Mouse (Mus musculus) forebrain, embryonic 12.5 days (tissue): Measurements from ENCODE around the gene Lrfn2. TPM values are rescaled to one million over a fixed set of nuclear protein-coding genes. Genes with fewer than 3 reads are reported as not detected.

Source experiments
- ATAC-seq: fragments of 200-750 bp; cut with Nextera tagmentation; 2 replicates; pipeline ENCODE4 v1.8.0; 2017; ENCODE audit warnings: moderate TSS enrichment; ENCODE audit not compliant: low FRiP score
- H3K27ac ChIP-seq: fragments of 300-500 bp; sonication (generic); 2 replicates; pipeline ENCODE4 v1.5.1; 2016; ENCODE audit warnings: mild to moderate bottlenecking
- H3K27me3 ChIP-seq: fragments of 300-500 bp; sonication (generic); 2 replicates; pipeline ENCODE4 v1.6.1; 2016; ENCODE audit warnings: mild to moderate bottlenecking
- H3K36me3 ChIP-seq: fragments of 300-500 bp; sonication (generic); replicated peaks from 2 replicates; pipeline ENCODE4 v1.6.1; 2016; ENCODE audit warnings: mild to moderate bottlenecking
- H3K4me1 ChIP-seq: fragments of 300-500 bp; sonication (generic); 2 replicates; pipeline ENCODE4 v1.6.1; 2016
- H3K4me2 ChIP-seq: fragments of 300-500 bp; sonication (generic); 2 replicates; pipeline ENCODE4 v1.6.1; 2016; ENCODE audit warnings: mild to moderate bottlenecking, moderate library complexity
- H3K4me3 ChIP-seq: fragments of 300-500 bp; sonication (generic); replicated peaks from 2 replicates; pipeline ENCODE4 v1.5.1; 2016; ENCODE audit warnings: mild to moderate bottlenecking
- H3K9ac ChIP-seq: fragments of 300-500 bp; sonication (generic); 2 replicates; pipeline ENCODE4 v1.6.1; 2016; ENCODE audit warnings: mild to moderate bottlenecking
- H3K9me3 ChIP-seq: fragments of 300-500 bp; sonication (generic); 2 replicates; pipeline ENCODE4 v1.6.1; 2016
- WGBS: fragments of 180-500 bp; shearing (Covaris S2); methylation state at CpG from one replicate; pipeline ENCODE4 v1.1.7; 2016; 5-methylcytosine and 5-hydroxymethylcytosine counted together
- polyA plus RNA-seq: library from polyadenylated mRNA; unstranded; fragments of >200 nt; fragmentation: Nextera tagmentation; extraction: Ambion mirVana; gene quantifications from 2 replicates; pipeline ENCODE4 v1.2.1, GENCODE M21; 2016

The Lrfn2 gene
- polyA plus RNA-seq, 1 experiment from 2014 or later, result 1.8 TPM

GRCm38 (mm10) chr17:48972866-48973265 lies 40.7 kb downstream of the Lrfn2 start:
- H3K36me3 ChIP-seq, result no peaks in the 10 kb centered on the region
- H3K27ac ChIP-seq, result no peak overlapping the region
- peaks cover 67% of the 10 kb centered on the region for H3K4me1 ChIP-seq
- H3K9me3 ChIP-seq, result no peaks in the 10 kb centered on the region
- 19% methylated on average over 6 of the region's 6 CpGs for WGBS
- H3K27me3 ChIP-seq, result peaks cover 4% of the 10 kb centered on the region; the same call in 1 of the 2 replicates
- no peak overlapping the region for H3K9ac ChIP-seq
- no peak overlapping the region for H3K4me2 ChIP-seq
- H3K4me3 ChIP-seq, result no peak overlapping the region
- ATAC-seq, result no peak

- H3K27ac ChIP-seq, result no peak overlapping the region
- no peak overlapping the region for H3K9ac ChIP-seq
- H3K4me2 ChIP-seq, result no peak overlapping the region
- no peak overlapping the region for H3K4me3 ChIP-seq
- no peaks in the 10 kb centered on the region for H3K36me3 ChIP-seq
- peaks cover 71% of the 10 kb centered on the region for H3K4me1 ChIP-seq
- H3K9me3 ChIP-seq, result no peaks in the 10 kb centered on the region
- H3K27me3 ChIP-seq, result peaks cover 4% of the 10 kb centered on the region; the same call in 1 of the 2 replicates
- no peak for ATAC-seq
- 5% methylated on average over 3 of the region's 3 CpGs for WGBS
These were observed 41.2 kb downstream of the Lrfn2 start for GRCm38 (mm10) chr17:48973394-48973793.

GRCm38 (mm10) chr17:48975055-48975454 lies 42.9 kb downstream of the Lrfn2 start:
- Histone ChIP-seq H3K9ac (no peak overlapping the region), H3K36me3 (no peaks in the 10 kb centered on the region), H3K4me3 (no peak overlapping the region), H3K4me1 (peaks cover 69% of the 10 kb centered on the region), H3K9me3 (no peaks in the 10 kb centered on the region), H3K27ac (peak overlapping the region; percentile 63), H3K4me2 (no peak overlapping the region), H3K27me3 (peaks cover 4% of the 10 kb centered on the region; the same call in 1 of the 2 replicates)
- 53% methylated on average over 4 of the region's 4 CpGs for WGBS
- no peak for ATAC-seq

GRCm38 (mm10) chr17:48976611-48977022 lies 44.4 kb downstream of the Lrfn2 start:
- H3K27ac ChIP-seq, result peak overlapping the region; percentile 90
- peaks cover 56% of the 10 kb centered on the region for H3K4me1 ChIP-seq
- no peak overlapping the region for H3K9ac ChIP-seq

GRCm38 (mm10) chr17:48995256-48995993 lies 63.2 kb downstream of the Lrfn2 start:
- no peak overlapping the region for H3K4me2 ChIP-seq
- no peaks in the 10 kb centered on the region for H3K9me3 ChIP-seq
- no peak overlapping the region for H3K9ac ChIP-seq
- WGBS, result 57% methylated on average over 1 of the region's 1 CpGs
- no peaks in the 10 kb centered on the region for H3K27me3 ChIP-seq
- no peak for ATAC-seq
- no peak overlapping the region for H3K4me3 ChIP-seq
- H3K27ac ChIP-seq, result no peak overlapping the region
- H3K36me3 ChIP-seq, result no peaks in the 10 kb centered on the region
- H3K4me1 ChIP-seq, result peaks cover 12% of the 10 kb centered on the region

More at GRCm38 (mm10) chr17:48976611-48977022, 44.4 kb downstream of the Lrfn2 start:
- H3K27me3 ChIP-seq, result no peaks in the 10 kb centered on the region
- H3K4me3 ChIP-seq, result no peak overlapping the region
- no peaks in the 10 kb centered on the region for H3K9me3 ChIP-seq
- no peaks in the 10 kb centered on the region for H3K36me3 ChIP-seq
- ATAC-seq, result peak; percentile 80
- peak overlapping the region; percentile 21 for H3K4me2 ChIP-seq
- WGBS, result 15% methylated on average over 5 of the region's 5 CpGs

- H3K36me3 ChIP-seq, result no peaks in the 10 kb centered on the region
- H3K27ac ChIP-seq, result peak overlapping the region; percentile 65
- no peak overlapping the region for H3K9ac ChIP-seq
- H3K27me3 ChIP-seq, result no peaks in the 10 kb centered on the region
- H3K4me3 ChIP-seq, result no peak overlapping the region
- H3K9me3 ChIP-seq, result no peaks in the 10 kb centered on the region
- H3K4me1 ChIP-seq, result peaks cover 12% of the 10 kb centered on the region
- peak; percentile 85 for ATAC-seq
- WGBS, result 7% methylated on average over 11 of the region's 11 CpGs
- H3K4me2 ChIP-seq, result peak overlapping the region; percentile 11; the same call in 1 of the 2 replicates
These were observed 67.5 kb downstream of the Lrfn2 start for GRCm38 (mm10) chr17:48999463-49000227.

GRCm38 (mm10) chr17:49009384-49010073 lies 77.3 kb downstream of the Lrfn2 start:
- WGBS, result 80% methylated on average over 7 of the region's 7 CpGs

GRCm38 (mm10) chr17:49013876-49014600 lies 81.9 kb downstream of the Lrfn2 start:
- Histone ChIP-seq H3K9me3 (no peaks in the 10 kb centered on the region), H3K4me3 (no peak overlapping the region), H3K9ac (no peak overlapping the region), H3K4me2 (no peak overlapping the region), H3K4me1 (peaks cover 9% of the 10 kb centered on the region), H3K36me3 (no peaks in the 10 kb centered on the region), H3K27me3 (no peaks in the 10 kb centered on the region), H3K27ac (no peak overlapping the region)
- ATAC-seq, result no peak
- 80% methylated on average over 7 of the region's 7 CpGs for WGBS

More at GRCm38 (mm10) chr17:49009384-49010073, 77.3 kb downstream of the Lrfn2 start:
- H3K4me3 ChIP-seq, result no peak overlapping the region
- no peak overlapping the region for H3K27ac ChIP-seq
- no peak overlapping the region for H3K4me2 ChIP-seq
- no peak for ATAC-seq
- H3K27me3 ChIP-seq, result no peaks in the 10 kb centered on the region
- no peaks in the 10 kb centered on the region for H3K36me3 ChIP-seq
- no peaks in the 10 kb centered on the region for H3K9me3 ChIP-seq
- H3K9ac ChIP-seq, result no peak overlapping the region
- H3K4me1 ChIP-seq, result no peaks in the 10 kb centered on the region; the same call in 1 of the 2 replicates

- Histone ChIP-seq H3K4me3 (no peak overlapping the region), H3K4me1 (peaks cover 9% of the 10 kb centered on the region; the same call in 1 of the 2 replicates), H3K27me3 (no peaks in the 10 kb centered on the region), H3K4me2 (no peak overlapping the region), H3K36me3 (no peaks in the 10 kb centered on the region), H3K27ac (no peak overlapping the region), H3K9ac (no peak overlapping the region), H3K9me3 (no peaks in the 10 kb centered on the region)
- ATAC-seq, result no peak
- 93% methylated on average over 6 of the region's 6 CpGs for WGBS
These were observed 83.2 kb downstream of the Lrfn2 start for GRCm38 (mm10) chr17:49015368-49015767.

- ATAC-seq, result no peak
- H3K4me2 ChIP-seq, result no peak overlapping the region
- 95% methylated on average over 6 of the region's 6 CpGs for WGBS
These were observed 84.0 kb downstream of the Lrfn2 start for GRCm38 (mm10) chr17:49016229-49016628.

GRCm38 (mm10) chr17:49017438-49018415 lies 85.5 kb downstream of the Lrfn2 start:
- Histone ChIP-seq H3K36me3 (no peaks in the 10 kb centered on the region), H3K27me3 (no peaks in the 10 kb centered on the region), H3K9me3 (no peaks in the 10 kb centered on the region), H3K27ac (no peak overlapping the region), H3K4me1 (peaks cover 9% of the 10 kb centered on the region; the same call in 1 of the 2 replicates), H3K4me3 (no peak overlapping the region), H3K4me2 (no peak overlapping the region), H3K9ac (no peak overlapping the region)
- ATAC-seq, result no peak
- 39% methylated on average over 17 of the region's 17 CpGs for WGBS

More at GRCm38 (mm10) chr17:49016229-49016628, 84.0 kb downstream of the Lrfn2 start:
- H3K9me3 ChIP-seq, result no peaks in the 10 kb centered on the region
- H3K9ac ChIP-seq, result no peak overlapping the region
- no peak overlapping the region for H3K27ac ChIP-seq
- no peaks in the 10 kb centered on the region for H3K36me3 ChIP-seq
- H3K4me1 ChIP-seq, result peaks cover 9% of the 10 kb centered on the region; the same call in 1 of the 2 replicates
- H3K27me3 ChIP-seq, result no peaks in the 10 kb centered on the region
- H3K4me3 ChIP-seq, result no peak overlapping the region
